Mouse (Mus musculus) MEL (cell line): ENCODE measurements around the gene Mboat2. TPM values are rescaled to one million over a fixed set of nuclear protein-coding genes. Genes with fewer than 3 reads are reported as not detected.

Experiments used
- DNase-seq: peaks from one replicate; pipeline ENCODE4 v3.0.0; 2011; ENCODE audit warnings: low read depth, low spot score
- H3K27ac ChIP-seq: 2 replicates; pipeline ENCODE4 v1.5.1; 2012; ENCODE audit warnings: low read depth, mild to moderate bottlenecking, control low read depth, low read length, moderate library complexity; ENCODE audit not compliant: control insufficient read depth
- H3K27me3 ChIP-seq, 2 experiments: fragments of 150-350 bp in 1 of 2; sonication (generic) in 1 of 2; 2 replicates each; pipeline ENCODE4 v1.6.1; 2012; ENCODE audit warnings: low read length in 2 of 2, mild to moderate bottlenecking in 2 of 2, improper control_type of control experiment in 1 of 2, moderate library complexity in 1 of 2; ENCODE audit not compliant: insufficient read depth in 2 of 2, control insufficient read depth in 1 of 2
- H3K36me3 ChIP-seq, 2 experiments: 2 replicates each; pipeline ENCODE4 v1.6.1; 2012 to 2014; ENCODE audit warnings: low read length in 2 of 2, improper control_type of control experiment in 1 of 2, inconsistent platforms in 1 of 2, mild to moderate bottlenecking in 1 of 2; ENCODE audit not compliant: insufficient read depth in 2 of 2, control insufficient read depth in 1 of 2
- H3K4me1 ChIP-seq, 2 experiments: fragments of 150-350 bp in 1 of 2; sonication (generic) in 1 of 2; 2 replicates each; pipeline ENCODE4 v1.6.1; 2012; ENCODE audit warnings: low read length in 2 of 2, improper control_type of control experiment in 1 of 2, mild to moderate bottlenecking in 1 of 2; ENCODE audit not compliant: insufficient read depth in 2 of 2, control insufficient read depth in 1 of 2
- H3K4me3 ChIP-seq, 2 experiments: fragments of 150-350 bp in 1 of 2; sonication (generic) in 1 of 2; 2 replicates each; pipeline ENCODE4 v1.5.1; 2012; ENCODE audit warnings: low read depth in 2 of 2, low read length in 2 of 2, mild to moderate bottlenecking in 2 of 2, moderate library complexity in 2 of 2, control low read depth in 1 of 2, improper control_type of control experiment in 1 of 2; ENCODE audit not compliant: control insufficient read depth in 1 of 2, insufficient read depth in 1 of 2
- H3K79me2 ChIP-seq: 2 replicates; pipeline ENCODE4 v1.6.1; 2012; ENCODE audit warnings: mild to moderate bottlenecking, low read length, moderate library complexity; ENCODE audit not compliant: control insufficient read depth, poor library complexity, insufficient read depth
- H3K9ac ChIP-seq: 2 replicates; pipeline ENCODE4 v1.6.1; 2012; ENCODE audit warnings: low read depth, mild to moderate bottlenecking, control low read depth, low read length, moderate library complexity; ENCODE audit not compliant: control insufficient read depth, poor library complexity, severe bottlenecking
- H3K9me3 ChIP-seq: fragments of 150-350 bp; sonication (generic); replicated peaks from 2 replicates; pipeline ENCODE4 v1.6.1; 2012; ENCODE audit warnings: mild to moderate bottlenecking, low read length, improper control_type of control experiment, moderate library complexity; ENCODE audit not compliant: insufficient read depth
- BHLHE40 ChIP-seq: IDR thresholded peaks from 2 replicates; pipeline ENCODE4 v1.6.1; 2012; ENCODE audit warnings: low read depth, mild to moderate bottlenecking, inconsistent platforms, low read length, improper control_type of control experiment, borderline replicate concordance
- CHD1 ChIP-seq: IDR thresholded peaks from 2 replicates; pipeline ENCODE4 v1.6.1; 2012; ENCODE audit warnings: low read depth, mild to moderate bottlenecking, inconsistent platforms, low read length, improper control_type of control experiment
- CHD2 ChIP-seq: IDR thresholded peaks from 2 replicates; pipeline ENCODE4 v1.6.1; 2011; ENCODE audit warnings: low read length, improper control_type of control experiment
- CTCF ChIP-seq, 3 experiments: IDR thresholded peaks in 2 of 3; conservative IDR thresholded peaks in 1 of 3; 2 replicates each; pipeline ENCODE4 v1.5.1; 2011 to 2012; ENCODE audit warnings: low read length in 3 of 3, low read depth in 2 of 3, mild to moderate bottlenecking in 2 of 3, improper control_type of control experiment in 1 of 3, inconsistent platforms in 1 of 3, mixed read lengths in 1 of 3, moderate library complexity in 1 of 3; ENCODE audit not compliant: control insufficient read depth in 1 of 3, insufficient read depth in 1 of 3, poor library complexity in 1 of 3, severe bottlenecking in 1 of 3
- ELF1 ChIP-seq: IDR thresholded peaks from 2 replicates; pipeline ENCODE4 v1.6.1; 2014; ENCODE audit warnings: low read depth, mild to moderate bottlenecking, inconsistent platforms, low read length, improper control_type of control experiment, moderate library complexity
- EP300 ChIP-seq, 2 experiments: IDR thresholded peaks; 2 replicates each; pipeline ENCODE4 v1.6.1; 2011; ENCODE audit warnings: improper control_type of control experiment in 2 of 2, low read length in 2 of 2, low read depth in 1 of 2, mild to moderate bottlenecking in 1 of 2
- KAT2A ChIP-seq: conservative IDR thresholded peaks from 2 replicates; pipeline ENCODE4 v1.6.1; 2012; ENCODE audit warnings: low read depth, low read length, improper control_type of control experiment, inconsistent platforms
- MAFK ChIP-seq: IDR thresholded peaks from 2 replicates; pipeline ENCODE4 v1.6.1; 2011; ENCODE audit warnings: low read depth, mild to moderate bottlenecking, low read length, improper control_type of control experiment, borderline replicate concordance
- MAX ChIP-seq: IDR thresholded peaks from 2 replicates; pipeline ENCODE4 v1.6.1; 2011; ENCODE audit warnings: low read length, improper control_type of control experiment
- NELFE ChIP-seq: IDR thresholded peaks from 2 replicates; pipeline ENCODE4 v1.6.1; 2011; ENCODE audit warnings: low read depth, low read length, improper control_type of control experiment
- NRF1 ChIP-seq: IDR thresholded peaks from 2 replicates; pipeline ENCODE4 v1.6.1; 2014; ENCODE audit warnings: low read depth, mild to moderate bottlenecking, inconsistent platforms, low read length, improper control_type of control experiment, moderate library complexity; ENCODE audit not compliant: poor library complexity, insufficient read depth, severe bottlenecking
- RAD21 ChIP-seq: IDR thresholded peaks from 2 replicates; pipeline ENCODE4 v1.6.1; 2011; ENCODE audit warnings: mild to moderate bottlenecking, low read depth, low read length, improper control_type of control experiment
- RCOR1 ChIP-seq: IDR thresholded peaks from 2 replicates; pipeline ENCODE4 v1.6.1; 2012; ENCODE audit warnings: low read depth, mild to moderate bottlenecking, inconsistent platforms, low read length, improper control_type of control experiment
- SIN3A ChIP-seq: IDR thresholded peaks from 2 replicates; pipeline ENCODE4 v1.6.1; 2012; ENCODE audit warnings: low read length, improper control_type of control experiment, inconsistent platforms
- SMC3 ChIP-seq: IDR thresholded peaks from 2 replicates; pipeline ENCODE4 v1.6.1; 2011; ENCODE audit warnings: low read depth, low read length, improper control_type of control experiment
- USF1 ChIP-seq: IDR thresholded peaks from 2 replicates; pipeline ENCODE4 v1.6.1; 2014; ENCODE audit warnings: low read depth, mild to moderate bottlenecking, inconsistent platforms, low read length, improper control_type of control experiment, moderate library complexity
- USF2 ChIP-seq, 2 experiments: IDR thresholded peaks; 2 replicates each; pipeline ENCODE4 v1.6.1; 2011 to 2012; ENCODE audit warnings: improper control_type of control experiment in 2 of 2, low read length in 2 of 2, borderline replicate concordance in 1 of 2, inconsistent platforms in 1 of 2, low read depth in 1 of 2, mild to moderate bottlenecking in 1 of 2; ENCODE audit not compliant: insufficient read depth in 1 of 2
- ZC3H11A ChIP-seq: IDR thresholded peaks from 2 replicates; pipeline ENCODE4 v1.6.1; 2012; ENCODE audit warnings: low read depth, mild to moderate bottlenecking, inconsistent platforms, low read length, improper control_type of control experiment
- ZKSCAN1 ChIP-seq: IDR thresholded peaks from 2 replicates; pipeline ENCODE4 v1.6.1; 2012; ENCODE audit warnings: low read depth, mild to moderate bottlenecking, inconsistent platforms, low read length, improper control_type of control experiment, moderate library complexity
- ZNF384 ChIP-seq: IDR thresholded peaks from 2 replicates; pipeline ENCODE4 v1.6.1; 2012; ENCODE audit warnings: low read depth, mild to moderate bottlenecking, inconsistent platforms, low read length, improper control_type of control experiment
- polyA plus RNA-seq, 2 experiments: library from polyadenylated mRNA; stranded (reverse) in 1 of 2; unstranded in 1 of 2; fragments of >175 nt in 1 of 2; fragments of >200 nt in 1 of 2; gene quantifications; 2 replicates each; pipeline versions ENCODE4 v1.2.1 to v1.2.4; 2012; ENCODE audit warnings: low replicate concordance in 2 of 2, low read depth in 1 of 2; ENCODE audit not compliant: insufficient read length in 2 of 2, insufficient read depth in 1 of 2, missing spikeins in 1 of 2
- total RNA-seq: library from RNA; depleted of rRNA; stranded (reverse); fragments of 300-350 nt; gene quantifications from 2 replicates; pipeline ENCODE4 v1.2.3, GENCODE M21; 2012

Mboat2 gene
- total and polyA plus RNA-seq, 3 experiments, result 13.5 TPM; not detected in 1

DNA sequence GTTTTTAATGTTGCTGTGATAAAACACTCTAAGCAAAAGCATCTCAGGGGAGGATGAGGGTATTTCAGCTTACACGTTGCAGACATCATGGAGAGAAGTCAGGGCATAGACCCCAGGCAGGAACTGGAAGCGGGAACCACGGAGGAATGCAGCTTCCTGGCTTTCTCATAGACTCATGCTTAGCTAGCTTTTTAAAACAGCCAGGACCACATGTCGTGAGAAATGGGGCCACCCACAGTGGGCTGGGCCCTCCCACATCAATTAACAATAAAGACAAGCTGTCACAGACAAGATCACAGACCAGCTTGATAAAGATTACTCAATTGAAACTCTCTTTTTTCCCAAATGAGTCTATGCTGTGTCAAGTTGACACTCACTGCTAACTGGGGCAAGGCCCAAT, 44.4 kb upstream of the Mboat2 start:
- no peak for DNase-seq
- TF ChIP-seq NELFE, result no peak
- no peak for TF ChIP-seq MAFK
- no peak for TF ChIP-seq ZC3H11A
- no peak for TF ChIP-seq ZKSCAN1
- no peak for TF ChIP-seq BHLHE40
- TF ChIP-seq ZNF384, result no peak
- no peak overlapping the region for H3K4me3 ChIP-seq
- no peak overlapping the region for H3K27ac ChIP-seq
- H3K9me3 ChIP-seq, result no peaks in the 10 kb centered on the region
- peaks cover 0 to 2% of the 10 kb centered on the region in 2 experiments; a peak in 2 of 4 replicates for H3K27me3 ChIP-seq
- peaks cover 0 to 5% of the 10 kb centered on the region in 2 experiments; a peak in 1 of 4 replicates for H3K4me1 ChIP-seq
- H3K9ac ChIP-seq, result no peak overlapping the region
- H3K36me3 ChIP-seq, result peaks cover 0 to 9% of the 10 kb centered on the region in 2 experiments; a peak in 2 of 4 replicates
- no peaks in the 10 kb centered on the region for H3K79me2 ChIP-seq

DNA sequence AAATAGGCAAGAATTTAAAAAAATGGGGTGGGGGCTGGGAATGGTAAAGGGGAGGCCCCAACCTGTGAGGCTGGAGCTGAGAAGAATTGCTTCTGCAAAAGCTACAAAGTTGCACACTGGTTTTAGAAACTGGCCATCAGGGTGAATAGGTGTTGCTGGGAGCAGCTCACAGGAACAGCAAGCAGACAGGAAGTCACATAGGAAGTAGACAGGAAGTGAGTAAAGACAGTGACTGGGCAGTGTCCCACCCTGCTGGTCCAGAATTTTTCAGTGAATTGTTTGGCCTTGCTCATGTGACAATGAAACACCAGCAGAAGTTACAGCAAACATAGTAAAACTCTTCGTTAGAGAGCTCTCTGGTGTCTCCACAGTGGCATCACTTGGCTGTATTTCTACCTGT, 41.0 kb upstream of the Mboat2 start:
- TF ChIP-seq CHD2 (no peak), RCOR1 (no peak), SMC3 (no peak), CHD1 (no peak), BHLHE40 (no peak), ZNF384 (no peak), ELF1 (no peak), CTCF (IDR thresholded peaks at IDR 0.05 in 2 of 3, conservative IDR thresholded peaks at IDR 0.05 in 1 of 3; ENCODE audit: control insufficient read depth in 1 of 3, insufficient read depth in 1 of 3, low read depth in 2 of 3, low read length in 3 of 3, poor library complexity in 1 of 3, severe bottlenecking in 1 of 3) (no peak), USF2 (IDR thresholded peaks at IDR 0.05; ENCODE audit: borderline replicate concordance in 1 of 2, insufficient read depth in 1 of 2, low read depth in 1 of 2, low read length in 2 of 2) (no peak), EP300 (IDR thresholded peaks at IDR 0.05; ENCODE audit: low read depth in 1 of 2, low read length in 2 of 2) (no peak), MAX (no peak), USF1 (no peak), NRF1 (no peak), KAT2A (no peak), ZKSCAN1 (no peak), RAD21 (no peak), SIN3A (no peak)
- H3K4me3 ChIP-seq, result no peak overlapping the region
- H3K9ac ChIP-seq, result no peak overlapping the region
- H3K27ac ChIP-seq, result no peak overlapping the region
- H3K4me1 ChIP-seq, result peaks cover 0 to 5% of the 10 kb centered on the region in 2 experiments; a peak in 1 of 4 replicates
- DNase-seq, result no peak
- H3K36me3 ChIP-seq, result peaks cover 0 to 9% of the 10 kb centered on the region in 2 experiments; a peak in 2 of 4 replicates
- H3K79me2 ChIP-seq, result no peaks in the 10 kb centered on the region
- no peaks in the 10 kb centered on the region for H3K9me3 ChIP-seq
- H3K27me3 ChIP-seq, result peaks cover 0 to under 1% of the 10 kb centered on the region in 2 experiments; a peak in 1 of 4 replicates
